Mouse (Mus musculus) frontal cortex, postnatal 10 days (tissue): ENCODE measurements around the gene Upk3b.

ENCODE experiments used
- DNase-seq, 2 experiments: peaks; one replicate each; pipeline ENCODE4 v3.0.0; 2022; ENCODE audit warnings: low spot score in 2 of 2, mixed read lengths in 1 of 2

Gene Upk3b

DNA sequence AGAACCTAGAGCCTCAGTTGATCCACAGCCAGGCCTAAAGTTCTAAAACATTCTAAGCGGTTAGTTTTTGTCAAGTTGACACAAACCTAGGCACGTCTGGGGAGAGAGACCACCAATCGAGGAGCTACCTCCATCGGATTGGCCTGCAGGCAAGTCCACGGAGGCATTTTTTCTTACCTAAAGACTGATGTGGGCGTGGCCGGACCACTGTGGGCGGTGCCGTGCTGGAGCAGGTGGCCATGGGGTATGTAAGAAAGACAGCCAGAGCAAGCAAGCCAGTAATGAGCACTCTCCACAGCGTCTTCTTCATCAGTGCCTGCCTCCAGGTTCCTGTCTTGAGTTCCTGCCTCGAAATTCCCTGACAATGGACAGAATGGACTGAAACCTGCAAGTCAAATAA, 35.2 kb downstream of the Upk3b start:
- DNase-seq, result no peak

- no peak for DNase-seq
Observed at GRCm38 (mm10) chr5:136075076-136075475, 36.8 kb downstream of the Upk3b start.

- DNase-seq, result no peak
Observed at GRCm38 (mm10) chr5:136076284-136076683, 38.0 kb downstream of the Upk3b start.

DNA sequence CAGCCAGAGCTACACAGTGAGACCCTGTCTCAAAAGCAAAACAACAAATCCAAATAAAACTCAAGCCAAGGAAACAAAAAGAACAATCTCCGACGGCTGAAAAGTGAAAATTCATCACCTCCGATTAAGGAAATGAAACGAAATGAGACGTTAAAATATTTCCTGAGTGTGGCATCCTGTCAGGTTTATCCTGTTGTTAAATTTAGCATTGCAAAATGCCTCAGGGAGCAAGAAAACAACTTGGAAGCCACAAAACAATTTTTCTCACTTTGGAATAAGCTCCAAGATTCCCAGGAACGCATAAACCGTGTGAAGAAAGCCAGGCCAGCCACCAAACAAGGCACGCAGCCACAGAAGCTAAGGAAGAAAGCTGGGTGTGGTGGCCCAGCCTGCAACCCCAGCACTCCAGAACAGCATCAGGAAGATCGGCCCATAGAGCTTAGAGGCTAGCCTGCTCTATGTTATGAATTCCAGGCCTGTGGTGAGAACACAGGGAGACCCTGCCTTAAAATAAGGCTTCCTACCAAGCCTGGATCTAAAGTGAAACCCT, 38.8 kb downstream of the Upk3b start:
- no peak for DNase-seq

- DNase-seq, result no peak
Observed at GRCm38 (mm10) chr5:136078136-136078535, 39.8 kb downstream of the Upk3b start.

- DNase-seq, result no peak
Observed at GRCm38 (mm10) chr5:136082345-136082744, 44.0 kb downstream of the Upk3b start.

DNA sequence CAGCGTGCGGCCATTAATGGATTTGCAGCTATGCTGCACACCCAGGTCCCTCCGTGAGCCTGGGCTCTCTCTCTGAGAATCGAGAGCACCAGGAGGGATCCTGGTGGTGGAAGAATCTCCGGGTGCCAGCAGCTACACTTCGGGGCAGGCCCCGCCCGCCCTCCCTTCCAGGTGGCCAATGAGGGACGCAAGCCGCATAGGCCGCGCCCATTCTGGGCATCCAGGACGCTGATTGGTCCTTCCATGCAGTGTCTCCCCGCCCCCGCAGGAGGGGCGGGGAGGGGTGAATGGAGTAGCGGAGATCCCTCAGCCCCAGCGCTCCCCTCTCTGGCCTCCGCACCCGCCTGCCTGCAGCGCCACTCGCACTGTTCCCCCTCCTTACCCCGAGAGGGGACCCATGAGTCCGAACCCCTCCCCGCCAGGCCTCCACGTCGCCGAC, 45.4 kb downstream of the Upk3b start, which contains the start of gene Rasa4:
TSS of gene Rasa4 (plus strand) at position 248 of the 439 bp plus-strand sequence.
- peak; percentile 93 to 94 for DNase-seq

DNA sequence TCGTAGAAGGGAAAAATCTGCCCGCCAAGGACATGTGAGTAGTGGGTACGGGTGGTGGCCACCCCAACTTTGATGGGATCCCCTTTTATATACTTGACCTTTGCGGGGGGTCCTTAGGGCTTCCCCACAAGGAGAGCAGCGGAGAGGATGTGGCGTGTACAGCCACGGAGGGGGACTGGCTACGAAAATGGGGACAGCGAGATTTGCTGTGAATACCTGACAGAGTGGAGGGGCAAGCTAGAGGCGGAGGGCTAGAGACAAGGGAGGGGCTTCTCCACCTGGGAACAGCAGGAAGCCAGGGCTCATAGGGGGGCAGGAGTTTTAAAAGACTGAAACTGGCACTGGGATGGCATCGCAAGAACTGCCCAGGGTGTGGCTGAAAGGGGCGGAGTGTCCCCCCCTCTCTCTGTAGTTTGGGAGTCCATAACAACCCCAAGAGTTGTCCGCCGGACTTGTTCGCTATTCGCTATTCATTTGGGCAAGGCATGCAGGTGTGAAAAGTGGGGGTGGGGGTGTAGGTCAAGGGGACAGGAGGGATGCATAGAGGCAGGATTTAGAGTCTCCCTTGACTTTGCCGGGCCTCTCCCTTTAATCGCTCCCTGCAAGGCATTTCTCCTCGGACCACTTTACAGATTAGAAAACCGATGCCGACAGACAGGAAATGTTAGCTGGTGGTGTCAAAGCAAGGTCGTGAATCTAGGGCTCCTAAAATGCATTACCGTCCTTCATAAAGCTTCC, 46.0 kb downstream of the Upk3b start:
- no peak for DNase-seq

- no peak for DNase-seq
Observed at GRCm38 (mm10) chr5:136084891-136085651, 46.8 kb downstream of the Upk3b start.

DNA sequence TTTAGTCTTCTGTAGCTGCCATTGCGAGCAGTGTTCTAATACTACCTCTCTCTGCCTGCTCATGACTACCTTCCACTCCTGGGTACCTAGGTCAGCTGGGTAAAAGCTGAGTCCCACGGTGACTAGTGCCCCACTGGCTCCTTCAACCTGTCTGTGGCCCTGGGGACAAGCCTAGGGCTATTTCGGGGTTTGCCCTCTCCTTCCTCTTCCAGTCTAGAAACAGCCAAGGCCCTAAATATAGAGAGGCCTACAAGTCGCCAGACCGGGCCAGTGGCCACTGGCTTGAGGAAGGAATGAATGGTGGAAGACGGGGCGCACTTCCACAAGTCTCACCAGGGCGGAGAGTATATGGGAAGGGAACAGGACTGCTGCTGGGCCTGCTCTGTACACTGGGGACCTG, 48.0 kb downstream of the Upk3b start:
- DNase-seq, result no peak

DNA sequence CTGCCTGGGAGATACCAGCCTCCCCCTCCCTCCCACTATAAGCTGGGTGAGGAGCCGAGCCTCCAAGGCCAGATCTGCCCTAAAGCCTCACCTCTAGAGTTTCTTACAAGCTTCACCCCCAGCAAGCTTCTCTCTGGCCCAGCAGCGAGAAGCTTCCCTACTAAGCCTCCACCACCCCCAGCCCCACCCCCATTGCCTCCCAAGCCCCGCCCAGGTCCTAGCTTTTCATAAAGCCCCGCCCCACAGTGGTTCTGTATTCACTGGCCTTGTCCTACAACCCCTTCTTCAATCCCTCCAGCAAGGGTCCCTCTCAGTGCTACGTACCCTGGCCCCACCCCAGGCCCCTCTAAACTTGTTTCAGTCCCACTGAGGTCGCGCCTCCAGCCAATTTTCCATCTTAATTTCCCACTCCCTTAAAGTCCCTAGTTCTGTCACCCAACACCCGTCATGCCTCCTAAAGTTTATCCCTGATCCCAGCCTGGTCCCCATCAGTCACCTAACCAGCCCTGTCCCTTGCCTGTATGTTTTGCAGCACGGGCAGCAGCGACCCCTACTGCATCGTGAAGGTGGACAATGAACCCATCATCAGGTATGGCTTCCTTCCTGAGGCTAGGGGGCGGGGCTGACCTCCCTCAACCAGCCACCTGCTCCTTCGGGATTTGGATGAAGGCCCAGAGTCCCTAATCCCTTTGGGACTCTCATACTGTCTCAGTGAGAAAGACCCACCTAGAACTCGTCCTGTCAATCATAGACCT, 50.7 kb downstream of the Upk3b start:
- DNase-seq, result no peak

GRCm38 (mm10) chr5:136091927-136092326, 53.6 kb downstream of the Upk3b start:
- DNase-seq, result no peak

DNA sequence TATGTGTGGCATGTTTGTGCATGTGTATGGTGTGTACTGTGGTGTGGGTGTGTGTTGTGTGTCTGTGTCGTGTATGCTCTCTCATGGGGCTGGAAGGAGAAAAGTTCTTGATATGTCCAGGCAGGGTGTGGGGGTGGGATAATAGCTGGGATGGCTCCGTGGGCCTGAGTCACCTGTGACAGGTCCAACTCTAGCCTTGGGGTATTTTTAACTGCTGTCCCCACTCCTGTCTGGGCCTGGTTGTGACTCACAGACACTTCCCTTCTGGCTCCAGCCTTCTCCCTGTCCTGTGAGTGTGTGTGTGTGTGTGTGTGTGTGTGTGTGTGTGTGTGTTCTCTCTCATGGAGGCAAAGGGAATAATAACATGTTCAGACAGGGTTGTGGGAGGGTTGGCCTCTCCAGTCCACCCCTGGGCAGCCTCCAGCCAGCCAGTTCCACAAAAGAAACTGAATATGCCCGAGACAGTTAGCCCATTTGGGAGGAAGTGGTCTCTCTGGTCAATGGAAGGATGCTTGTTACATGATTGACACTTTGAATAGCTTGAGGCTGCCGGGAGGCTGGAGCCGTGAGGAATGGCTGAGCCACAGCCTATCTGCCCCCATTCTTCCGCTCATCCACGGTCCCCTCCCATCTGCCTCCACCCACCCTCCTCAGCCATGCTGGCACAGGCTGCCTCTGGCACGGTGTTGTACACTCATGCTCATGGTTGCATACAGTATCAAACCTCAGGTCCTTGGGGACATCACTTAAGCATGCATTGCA, 56.1 kb downstream of the Upk3b start:
- no peak for DNase-seq

DNA sequence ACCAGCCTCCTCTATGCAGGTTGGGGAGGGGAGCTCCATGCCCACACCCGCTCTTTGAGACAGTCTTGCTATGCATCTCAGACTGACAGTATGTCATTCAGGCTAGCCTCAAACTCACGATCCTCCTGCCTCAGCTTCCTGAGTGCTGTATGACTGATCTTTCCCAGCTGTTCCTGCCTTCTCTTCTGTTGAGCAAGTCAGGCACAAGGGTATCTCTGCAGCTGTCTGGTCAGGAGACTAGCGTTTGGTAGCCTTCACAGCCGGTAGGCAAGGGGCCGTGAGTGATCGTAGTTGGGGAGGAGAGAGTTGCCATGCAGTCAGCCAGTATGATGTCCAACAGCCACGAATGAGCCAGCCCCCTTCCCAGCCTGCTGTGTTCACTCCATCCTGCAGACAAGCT, 56.8 kb downstream of the Upk3b start:
- no peak for DNase-seq
